Mouse (Mus musculus) c-Kit-positive CD71-positive TER-119-positive erythroid progenitor cells, embryonic 14.5 days (primary cell): Measurements from ENCODE around the gene Avpr2.

ENCODE experiments used
- DNase-seq: peaks from one replicate; pipeline ENCODE4 v3.0.0-alpha.2; 2013; ENCODE audit warnings: low spot score

Gene Avpr2

DNA sequence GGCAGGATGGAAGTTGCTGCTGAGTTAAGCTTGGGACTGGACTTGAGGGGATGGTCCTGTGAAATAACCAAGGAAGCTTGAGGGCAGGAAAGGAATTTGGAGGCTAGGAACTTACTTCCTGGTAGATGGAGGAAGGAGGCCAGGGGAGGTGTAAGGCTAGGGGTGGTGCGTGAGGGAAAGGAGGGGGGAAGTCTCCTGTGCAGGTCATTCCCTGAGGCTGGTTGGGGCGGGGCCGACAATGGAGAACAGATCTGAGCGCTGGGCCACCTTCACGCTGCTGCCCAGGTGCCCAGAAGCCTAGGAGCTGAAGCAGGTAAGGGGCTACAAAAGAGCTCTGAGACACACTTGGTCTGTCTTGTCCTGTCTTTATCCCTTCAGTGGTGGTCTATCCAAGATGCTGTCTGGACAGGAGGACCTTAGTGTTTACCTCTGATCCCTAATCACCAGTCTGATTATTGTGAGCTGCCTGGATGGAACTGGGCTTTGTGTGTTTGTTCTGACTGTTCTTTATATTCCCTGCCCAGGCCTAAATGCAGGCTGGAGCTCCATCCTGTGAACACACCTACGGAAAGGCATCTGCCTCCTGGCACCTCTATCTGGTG is at the start of gene Avpr2:
Gene Avpr2, plus strand, starts transcription at position 552 of the 602 bp plus-strand sequence.
- DNase-seq: no peak

GRCm38 (mm10) chrX:73854326-73855086 is 37.4 kb upstream of the Avpr2 start:
- DNase-seq: no peak

DNA sequence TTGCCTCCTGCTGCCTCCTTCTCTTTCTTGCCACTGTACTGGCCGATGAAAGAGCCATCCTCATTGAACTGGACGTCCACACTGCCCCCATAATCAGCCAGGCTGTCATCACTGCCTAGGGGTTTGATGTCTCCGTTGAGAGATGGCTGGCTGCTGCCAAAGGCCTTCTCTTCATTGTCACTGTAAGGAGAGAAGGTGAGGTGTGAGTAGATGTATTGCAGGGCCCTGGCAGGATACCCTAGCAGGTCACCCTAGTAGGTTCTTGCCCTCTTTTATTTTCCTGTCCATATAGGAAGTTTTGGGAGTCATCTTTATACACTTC is 36.9 kb upstream of the Avpr2 start:
- no peak for DNase-seq

DNA sequence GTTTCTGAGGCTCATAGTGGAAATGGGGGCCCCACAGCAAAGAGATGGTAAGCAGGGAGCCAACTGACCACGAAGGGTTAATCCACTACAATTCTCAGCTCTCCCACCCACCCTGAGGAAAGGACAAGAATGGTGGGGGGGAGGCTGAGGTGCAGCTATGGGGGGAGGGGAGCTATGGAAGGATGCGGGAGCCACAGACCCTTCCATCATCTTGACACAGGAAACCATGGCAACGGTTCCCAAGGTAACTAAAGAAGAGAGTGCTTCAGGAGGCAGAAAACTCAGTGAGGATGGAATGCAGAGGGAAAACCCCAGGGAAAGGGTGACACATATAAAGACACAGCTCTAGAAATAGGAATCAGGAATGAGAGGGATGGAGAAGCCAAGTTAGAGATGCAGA is 27.2 kb upstream of the Avpr2 start:
- DNase-seq: no peak

DNA sequence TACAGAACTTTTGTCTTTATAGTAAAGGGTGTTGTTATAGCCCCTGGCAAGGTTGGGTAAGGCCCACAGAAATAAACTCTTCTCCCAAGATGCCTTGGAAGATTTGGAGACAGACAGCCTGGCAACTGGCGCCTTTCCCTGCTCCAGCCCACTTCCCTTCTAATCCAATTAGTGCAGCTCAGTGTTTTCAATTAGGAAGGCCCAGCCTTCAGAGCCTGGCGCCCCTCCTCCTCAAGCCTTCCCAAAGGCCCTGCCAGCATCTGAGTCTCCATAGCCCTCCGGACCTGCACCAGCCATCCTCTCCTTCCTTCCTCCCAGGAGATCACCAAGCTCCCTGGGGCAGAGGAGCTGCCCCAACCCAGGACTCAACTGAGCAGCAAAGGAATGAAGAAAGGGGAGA is 24.6 kb upstream of the Avpr2 start:
- no peak for DNase-seq

GRCm38 (mm10) chrX:73867852-73868251 is 24.1 kb upstream of the Avpr2 start:
- peak; percentile 44 for DNase-seq

GRCm38 (mm10) chrX:73869334-73869733 is 22.6 kb upstream of the Avpr2 start:
- peak; percentile 40 for DNase-seq

DNA sequence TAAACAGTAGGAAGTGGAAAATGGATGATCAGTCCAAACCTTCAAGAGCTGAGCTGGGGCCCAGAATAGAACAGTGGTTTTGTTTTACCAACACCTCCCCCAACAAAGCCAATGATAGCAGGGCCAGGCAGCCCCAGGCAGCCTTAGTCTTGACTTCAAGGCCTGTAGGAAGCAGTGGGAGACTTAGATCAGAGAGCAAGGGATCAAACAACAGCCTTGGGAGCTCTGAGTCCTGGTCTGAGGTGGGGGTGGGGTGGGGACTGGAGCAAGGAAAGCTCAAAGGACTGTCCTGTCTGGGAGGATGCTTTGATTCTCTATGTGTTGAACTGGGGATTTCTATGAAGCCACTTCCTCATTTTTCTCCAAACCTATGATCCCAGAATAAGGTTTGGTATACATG is 20.4 kb upstream of the Avpr2 start:
- no peak for DNase-seq

GRCm38 (mm10) chrX:73871956-73872355 is 19.9 kb upstream of the Avpr2 start:
- DNase-seq: no peak

- DNase-seq: no peak
Observed at GRCm38 (mm10) chrX:73875881-73876280, 16.0 kb upstream of the Avpr2 start.

DNA sequence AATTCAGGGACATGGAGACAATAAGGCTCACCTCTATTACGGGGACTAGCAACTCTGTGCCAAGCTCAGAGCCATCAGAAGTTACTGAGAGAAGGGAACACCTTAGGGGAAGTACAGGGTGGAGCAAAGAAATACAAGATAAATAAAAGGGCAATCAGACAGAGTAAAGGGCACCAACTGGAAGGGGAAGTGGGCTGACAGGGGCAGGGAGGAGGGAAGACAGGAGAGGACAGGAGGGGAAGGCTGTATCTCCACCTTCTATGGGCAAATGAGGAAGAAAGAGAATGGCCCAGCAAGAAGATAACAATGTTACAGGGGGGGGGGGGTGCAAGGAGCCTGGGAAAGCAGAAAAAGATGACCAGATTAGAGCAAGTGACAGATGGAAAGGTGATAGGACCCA is 14.9 kb upstream of the Avpr2 start:
- DNase-seq: no peak

- no peak for DNase-seq
Observed at GRCm38 (mm10) chrX:73880194-73881035, 11.5 kb upstream of the Avpr2 start.

GRCm38 (mm10) chrX:73881036-73881427 is 10.9 kb upstream of the Avpr2 start:
- no peak for DNase-seq

DNA sequence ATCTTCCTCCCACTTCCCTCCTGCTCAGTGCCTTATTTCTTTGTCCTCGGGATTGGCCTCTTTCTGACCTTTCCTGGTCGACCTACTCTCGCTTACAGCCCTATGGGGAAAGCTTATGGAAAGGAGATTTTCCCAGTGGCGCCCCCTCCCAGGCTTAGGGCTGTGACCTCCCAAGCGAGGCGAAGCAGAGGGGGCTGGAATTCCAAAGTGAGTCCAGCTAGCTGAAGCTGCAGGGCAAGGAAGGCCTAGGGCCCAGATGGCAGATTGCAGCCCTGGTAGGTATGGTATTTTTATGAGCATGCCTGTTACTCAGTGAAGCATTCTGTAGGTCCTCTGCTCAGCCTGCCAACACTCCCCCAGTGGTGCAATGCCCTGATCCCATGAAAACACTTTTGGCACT is 10.4 kb upstream of the Avpr2 start:
- no peak for DNase-seq

- DNase-seq: no peak
Observed at GRCm38 (mm10) chrX:73892833-73893232, 931 bp downstream of the Avpr2 start.

GRCm38 (mm10) chrX:73895719-73896118 is 3.8 kb downstream of the Avpr2 start, which contains the start of gene L1cam:
TSS of gene L1cam (minus strand) at chrX:73896105.
- DNase-seq: no peak

GRCm38 (mm10) chrX:73897959-73898358 is 6.1 kb downstream of the Avpr2 start:
- DNase-seq: no peak

DNA sequence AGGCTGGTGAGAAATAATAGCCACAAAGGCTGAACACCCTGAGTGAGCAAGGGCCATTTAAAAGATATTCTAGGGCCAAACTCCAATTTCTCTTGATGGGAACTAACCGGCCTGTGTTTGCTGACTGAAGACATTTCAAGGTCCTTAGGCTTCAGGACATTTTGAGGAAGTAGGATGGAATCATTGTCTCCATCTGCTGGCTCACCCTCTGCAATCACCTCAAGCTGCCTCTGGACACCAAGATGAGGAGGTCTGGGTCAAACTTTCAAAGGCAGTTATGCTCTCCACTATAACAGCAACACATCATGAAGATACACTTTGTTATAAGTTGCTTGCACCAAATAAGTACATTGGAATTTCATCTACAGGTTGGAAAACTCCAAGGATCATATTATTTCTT is 18.1 kb downstream of the Avpr2 start:
- DNase-seq: no peak

GRCm38 (mm10) chrX:73910451-73910850 is 18.5 kb downstream of the Avpr2 start:
- no peak for DNase-seq

DNA sequence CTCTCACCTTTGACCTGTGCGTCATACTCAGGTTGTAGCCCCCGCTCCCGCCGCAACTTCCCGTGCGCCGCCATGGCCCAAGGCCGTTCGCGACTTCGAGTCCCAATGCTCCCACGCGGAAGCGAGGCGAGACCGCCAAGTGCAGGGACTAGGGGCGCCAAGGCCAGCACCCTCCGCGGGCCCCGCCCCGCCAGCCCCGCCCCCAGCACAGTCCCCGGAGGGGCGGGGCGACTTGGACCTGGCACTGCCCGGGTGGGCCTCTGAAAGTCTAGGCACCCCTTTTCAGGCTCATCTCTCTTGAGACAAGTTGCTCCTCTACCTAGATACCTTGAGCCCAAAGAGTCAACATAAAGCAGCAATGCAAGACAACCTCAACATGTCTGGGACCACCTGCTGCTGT is 19.3 kb downstream of the Avpr2 start:
- no peak for DNase-seq

- DNase-seq: no peak
Observed at GRCm38 (mm10) chrX:73911588-73911987, 19.7 kb downstream of the Avpr2 start.

DNA sequence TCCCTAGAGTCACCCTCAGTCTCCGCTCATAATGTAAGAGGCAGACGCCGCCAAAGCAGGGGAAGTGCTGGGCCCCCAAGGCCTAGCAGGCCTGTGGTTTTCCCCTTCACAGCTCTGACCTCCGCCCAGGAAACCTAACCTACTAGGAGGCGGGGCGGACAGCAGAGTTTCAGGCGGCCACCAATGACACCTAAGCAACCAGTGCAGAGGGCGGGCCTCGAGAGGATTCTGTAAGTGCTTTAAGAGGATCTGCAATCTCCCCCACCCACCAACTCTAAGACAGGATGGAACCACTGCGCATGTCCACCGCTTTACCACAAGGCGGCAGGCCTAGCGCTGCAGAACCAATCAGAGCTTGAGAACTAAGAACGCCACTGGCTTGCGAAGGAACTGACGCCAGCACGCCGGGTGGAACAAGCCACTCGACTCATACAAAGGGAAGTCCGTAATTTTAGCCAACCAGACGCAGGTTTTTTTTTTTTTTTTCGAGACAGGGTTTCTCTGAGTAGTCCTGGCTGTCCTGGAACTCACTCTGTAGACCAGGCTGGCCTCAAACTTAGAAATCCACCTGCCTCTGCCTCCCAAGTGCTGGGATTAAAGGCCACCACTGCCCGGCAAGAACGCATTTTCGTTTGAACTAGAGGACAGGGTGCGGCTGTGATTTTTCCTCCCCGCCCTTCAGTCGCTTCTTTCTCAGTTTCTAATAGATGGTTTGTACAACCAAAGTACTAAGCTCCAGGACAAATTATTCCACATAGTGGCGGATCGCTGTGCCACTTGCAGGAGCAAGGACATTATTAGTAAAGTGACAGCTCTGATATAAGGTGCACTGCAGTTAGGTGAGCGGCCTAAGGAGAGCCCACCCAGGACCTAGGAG is 23.2 kb downstream of the Avpr2 start:
- peak; percentile 89 for DNase-seq
